Mouse (Mus musculus): Measurements from ENCODE around the gene Rarres1. TPM values are rescaled to one million over a fixed set of nuclear protein-coding genes. Genes with fewer than 3 reads are reported as not detected.

Gene Rarres1
- total RNA-seq, 2 experiments from 2014 or later, result 0.53 to 0.62 TPM

GRCm38 (mm10) chr3:67434011-67434410 is 81.3 kb downstream of the Rarres1 start:
- intact Hi-C loops (cut with DNase I), result no loop called here
- no peak for DNase-seq (ENCODE audit: low spot score)

GRCm38 (mm10) chr3:67429999-67430380 is 85.3 kb downstream of the Rarres1 start, which contains the start of gene Gfm1:
Gene Gfm1, plus strand, starts transcription at chr3:67430096.
- DNase-seq (ENCODE audit: low spot score), result peak; percentile 65
- intact Hi-C loops (cut with DNase I), result loop anchor here (2.0 kb wide), 1 partner anchor 77 kb away; no protein-coding TSS in a partner anchor

- intact Hi-C loops (cut with DNase I), result no loop called here
- no peak for DNase-seq (ENCODE audit: low spot score)
These were observed 85.9 kb downstream of the Rarres1 start for GRCm38 (mm10) chr3:67429338-67429998.

Other genes with a start within 250 kb of the Rarres1 start
- 100 to 1,000 TPM; 328 to 331 TPM for gene Mlf1, start 141.4 kb downstream of the Rarres1 start, total RNA-seq (2021)
- not detected for gene Gm17402, start 140.4 kb downstream of the Rarres1 start, total RNA-seq (2021)
- 100 to 1,000 TPM; 226 to 229 TPM for gene Gfm1, start 85.4 kb downstream of the Rarres1 start, total RNA-seq (2021)
- 1 to 10 TPM; 6.5 TPM for gene Lxn, start 51.6 kb downstream of the Rarres1 start, total RNA-seq (2021)
- gene Mfsd1, start 67.2 kb upstream of the Rarres1 start, total RNA-seq (2021), result 10 to 100 TPM; 22.5 to 26.9 TPM